Mouse (Mus musculus): ENCODE data around the gene Rab6a.
A peak's percentile ranks its signal among the peaks of the same experiment; 100 is the strongest.

Gene Rab6a

DNA sequence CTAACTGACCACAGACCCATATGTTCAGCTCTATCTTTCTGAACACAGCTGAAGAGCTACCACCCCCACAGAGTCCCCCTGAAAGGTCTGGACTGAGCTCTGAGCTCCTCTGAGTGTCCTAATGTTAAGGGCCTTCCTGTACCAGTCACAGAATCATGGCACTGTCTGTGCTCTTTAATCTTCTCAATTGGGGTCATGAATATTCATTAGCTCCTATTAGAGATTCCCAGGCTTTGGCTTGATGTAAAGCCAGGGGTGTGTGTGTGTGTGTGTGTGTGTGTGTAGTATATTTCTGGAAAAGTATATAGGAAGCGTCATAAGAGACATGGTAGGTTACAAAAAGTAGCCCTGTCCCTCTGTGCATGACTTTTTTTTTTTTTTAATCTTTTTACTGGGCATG lies 76.0 kb downstream of the Rab6a start:
- DNase-seq (ENCODE audit: low spot score in 2 of 2): no peak

DNA sequence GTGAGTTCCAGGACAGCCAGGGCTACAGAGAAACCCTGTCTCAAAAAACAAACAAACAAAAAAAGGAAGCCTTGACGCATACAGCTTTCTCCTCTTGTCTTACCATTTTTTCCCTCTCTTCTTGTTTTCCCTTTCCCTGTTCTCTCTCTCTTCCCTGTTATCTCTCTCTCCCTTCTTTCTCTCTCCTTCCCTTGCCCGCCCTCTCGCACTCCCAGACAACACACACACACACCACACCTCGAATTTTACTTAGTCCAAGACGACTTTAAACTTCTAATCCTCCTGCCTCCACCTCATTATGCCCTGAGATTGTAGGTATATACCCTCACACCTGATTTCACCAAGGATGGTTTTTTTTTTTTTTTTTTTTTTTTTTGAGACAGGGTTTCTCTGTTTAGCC lies 76.9 kb downstream of the Rab6a start:
- DNase-seq (ENCODE audit: low spot score in 2 of 2): no peak

- DNase-seq (ENCODE audit: low spot score in 2 of 2): peak; percentile 76 to 79
These were observed 77.3 kb downstream of the Rab6a start for GRCm38 (mm10) chr7:100684538-100684937.

DNA sequence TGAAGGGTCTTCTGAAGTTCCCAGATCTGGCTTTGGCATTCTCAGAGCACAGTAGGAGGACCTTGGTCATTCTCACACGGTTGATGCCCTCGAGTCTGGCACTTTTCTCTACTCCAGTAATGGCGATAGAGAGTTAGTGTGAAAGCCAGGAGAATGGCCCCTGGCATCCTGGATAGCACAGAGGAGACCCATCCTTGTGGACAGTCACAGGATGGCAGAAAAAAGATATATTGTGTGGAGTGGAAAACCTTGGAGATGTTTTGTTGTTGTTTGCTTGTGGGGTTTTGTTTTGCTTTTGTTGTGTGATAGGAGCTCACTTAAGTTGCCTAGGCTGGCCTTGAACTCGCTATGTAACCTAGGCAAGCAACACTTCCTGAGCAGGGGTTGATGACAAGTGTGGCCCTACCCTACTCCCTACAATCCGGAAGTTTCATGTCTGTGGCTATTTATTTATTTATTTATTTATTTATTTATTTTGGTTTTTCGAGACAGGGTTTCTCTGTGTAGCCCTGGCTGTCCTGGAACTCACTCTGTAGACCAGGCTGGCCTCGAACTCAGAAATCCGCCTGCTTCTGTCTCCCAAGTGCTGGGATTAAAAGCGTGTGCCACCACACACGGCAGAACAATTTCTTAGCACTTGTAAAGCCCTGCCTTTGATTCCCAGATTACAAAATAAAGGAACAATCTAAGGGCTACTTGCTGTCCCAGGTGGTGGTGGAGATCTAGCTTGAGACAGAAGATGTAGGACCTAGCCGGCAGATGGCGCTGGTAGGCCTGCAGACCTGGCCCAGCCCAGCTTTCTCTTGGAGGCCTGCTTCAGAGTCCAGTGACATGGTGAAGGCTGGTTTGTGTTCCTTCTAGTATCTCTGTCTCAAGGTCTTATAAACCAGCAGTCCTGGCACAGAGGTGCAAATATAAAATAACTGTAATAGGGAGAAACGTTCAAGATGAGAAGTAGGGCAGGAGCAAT lies 78.1 kb downstream of the Rab6a start:
- DNase-seq (ENCODE audit: low spot score in 2 of 2): peak; percentile 52 to 75

DNA sequence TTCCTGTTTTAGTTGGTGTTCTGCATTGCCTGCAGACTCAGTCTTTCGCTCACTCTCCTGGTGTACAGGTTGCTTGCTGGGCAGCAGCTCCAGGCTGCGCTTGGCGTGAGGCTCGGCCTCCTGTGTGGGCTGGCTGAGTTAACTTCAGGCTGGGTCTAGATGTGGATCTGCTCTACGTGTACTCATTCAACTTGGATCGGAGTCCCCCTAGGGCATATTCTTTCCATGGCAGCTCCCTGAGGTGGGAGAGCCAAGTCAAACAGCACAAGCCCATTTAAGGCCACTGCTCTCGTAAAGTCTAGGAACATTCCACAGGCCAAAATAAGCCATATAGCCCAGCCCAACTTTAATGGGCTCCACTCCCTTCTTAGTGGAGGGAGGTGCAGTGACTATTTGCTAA lies 81.3 kb downstream of the Rab6a start:
- DNase-seq (ENCODE audit: low spot score in 2 of 2): no peak

All from right cerebral cortex, adult 2 months (tissue).